Mouse (Mus musculus) MEL (cell line): ENCODE results near the gene Abl1. TPM values are rescaled to one million over a fixed set of nuclear protein-coding genes. Genes with fewer than 3 reads are reported as not detected.
A peak's percentile ranks its signal among the peaks of the same experiment; 100 is the strongest.
"Not testable (repeated sequence)": the region's sequence is repeated elsewhere in the genome, so short reads cannot be mapped to it uniquely, and the experiment has no call there.

Experiments
- DNase-seq: peaks from one replicate; pipeline ENCODE4 v3.0.0; 2011; ENCODE audit warnings: low read depth, low spot score
- H3K27ac ChIP-seq: 2 replicates; pipeline ENCODE4 v1.5.1; 2012; ENCODE audit warnings: low read depth, mild to moderate bottlenecking, control low read depth, low read length, moderate library complexity; ENCODE audit not compliant: control insufficient read depth
- H3K27me3 ChIP-seq, 2 experiments: fragments of 150-350 bp in 1 of 2; sonication (generic) in 1 of 2; 2 replicates each; pipeline ENCODE4 v1.6.1; 2012; ENCODE audit warnings: low read length in 2 of 2, mild to moderate bottlenecking in 2 of 2, improper control_type of control experiment in 1 of 2, moderate library complexity in 1 of 2; ENCODE audit not compliant: insufficient read depth in 2 of 2, control insufficient read depth in 1 of 2
- H3K36me3 ChIP-seq, 2 experiments: 2 replicates each; pipeline ENCODE4 v1.6.1; 2012 to 2014; ENCODE audit warnings: low read length in 2 of 2, improper control_type of control experiment in 1 of 2, inconsistent platforms in 1 of 2, mild to moderate bottlenecking in 1 of 2; ENCODE audit not compliant: insufficient read depth in 2 of 2, control insufficient read depth in 1 of 2
- H3K4me1 ChIP-seq, 2 experiments: fragments of 150-350 bp in 1 of 2; sonication (generic) in 1 of 2; 2 replicates each; pipeline ENCODE4 v1.6.1; 2012; ENCODE audit warnings: low read length in 2 of 2, improper control_type of control experiment in 1 of 2, mild to moderate bottlenecking in 1 of 2; ENCODE audit not compliant: insufficient read depth in 2 of 2, control insufficient read depth in 1 of 2
- H3K4me3 ChIP-seq, 2 experiments: fragments of 150-350 bp in 1 of 2; sonication (generic) in 1 of 2; 2 replicates each; pipeline ENCODE4 v1.5.1; 2012; ENCODE audit warnings: low read depth in 2 of 2, low read length in 2 of 2, mild to moderate bottlenecking in 2 of 2, moderate library complexity in 2 of 2, control low read depth in 1 of 2, improper control_type of control experiment in 1 of 2; ENCODE audit not compliant: control insufficient read depth in 1 of 2, insufficient read depth in 1 of 2
- H3K79me2 ChIP-seq: 2 replicates; pipeline ENCODE4 v1.6.1; 2012; ENCODE audit warnings: mild to moderate bottlenecking, low read length, moderate library complexity; ENCODE audit not compliant: control insufficient read depth, poor library complexity, insufficient read depth
- H3K9ac ChIP-seq: 2 replicates; pipeline ENCODE4 v1.6.1; 2012; ENCODE audit warnings: low read depth, mild to moderate bottlenecking, control low read depth, low read length, moderate library complexity; ENCODE audit not compliant: control insufficient read depth, poor library complexity, severe bottlenecking
- H3K9me3 ChIP-seq: fragments of 150-350 bp; sonication (generic); replicated peaks from 2 replicates; pipeline ENCODE4 v1.6.1; 2012; ENCODE audit warnings: mild to moderate bottlenecking, low read length, improper control_type of control experiment, moderate library complexity; ENCODE audit not compliant: insufficient read depth
- CHD1 ChIP-seq: IDR thresholded peaks from 2 replicates; pipeline ENCODE4 v1.6.1; 2012; ENCODE audit warnings: low read depth, mild to moderate bottlenecking, inconsistent platforms, low read length, improper control_type of control experiment
- CTCF ChIP-seq, 3 experiments: IDR thresholded peaks in 2 of 3; conservative IDR thresholded peaks in 1 of 3; 2 replicates each; pipeline ENCODE4 v1.5.1; 2011 to 2012; ENCODE audit warnings: low read length in 3 of 3, low read depth in 2 of 3, mild to moderate bottlenecking in 2 of 3, improper control_type of control experiment in 1 of 3, inconsistent platforms in 1 of 3, mixed read lengths in 1 of 3, moderate library complexity in 1 of 3; ENCODE audit not compliant: control insufficient read depth in 1 of 3, insufficient read depth in 1 of 3, poor library complexity in 1 of 3, severe bottlenecking in 1 of 3
- E2F4 ChIP-seq: IDR thresholded peaks from 2 replicates; pipeline ENCODE4 v1.6.1; 2011; ENCODE audit warnings: low read depth, low read length, improper control_type of control experiment, borderline replicate concordance
- MAX ChIP-seq: IDR thresholded peaks from 2 replicates; pipeline ENCODE4 v1.6.1; 2011; ENCODE audit warnings: low read length, improper control_type of control experiment
- MAZ ChIP-seq: IDR thresholded peaks from 2 replicates; pipeline ENCODE4 v1.6.1; 2012; ENCODE audit warnings: low read depth, mild to moderate bottlenecking, inconsistent platforms, low read length, improper control_type of control experiment
- MEF2A ChIP-seq: IDR thresholded peaks from 2 replicates; pipeline ENCODE4 v1.6.1; 2014; ENCODE audit warnings: low read depth, mild to moderate bottlenecking, inconsistent platforms, low read length, improper control_type of control experiment; ENCODE audit not compliant: poor library complexity, insufficient replicate concordance, severe bottlenecking; ENCODE audit errors: extremely low read depth
- MXI1 ChIP-seq: IDR thresholded peaks from 2 replicates; pipeline ENCODE4 v1.6.1; 2011; ENCODE audit warnings: mild to moderate bottlenecking, low read depth, low read length, improper control_type of control experiment
- NELFE ChIP-seq: IDR thresholded peaks from 2 replicates; pipeline ENCODE4 v1.6.1; 2011; ENCODE audit warnings: low read depth, low read length, improper control_type of control experiment
- POLR2A ChIP-seq, 2 experiments: IDR thresholded peaks; 2 replicates each; pipeline ENCODE4 v1.6.1; 2011 to 2012; ENCODE audit warnings: low read length in 2 of 2, mild to moderate bottlenecking in 2 of 2, control low read depth in 1 of 2, improper control_type of control experiment in 1 of 2, low read depth in 1 of 2, moderate library complexity in 1 of 2; ENCODE audit not compliant: control insufficient read depth in 1 of 2, insufficient read depth in 1 of 2, poor library complexity in 1 of 2
- POLR2AphosphoS2 ChIP-seq: IDR thresholded peaks from 2 replicates; pipeline ENCODE4 v1.6.1; 2011; ENCODE audit warnings: low read length, improper control_type of control experiment
- SIN3A ChIP-seq: IDR thresholded peaks from 2 replicates; pipeline ENCODE4 v1.6.1; 2012; ENCODE audit warnings: low read length, improper control_type of control experiment, inconsistent platforms
- SMC3 ChIP-seq: IDR thresholded peaks from 2 replicates; pipeline ENCODE4 v1.6.1; 2011; ENCODE audit warnings: low read depth, low read length, improper control_type of control experiment
- TAL1 ChIP-seq: IDR thresholded peaks from 2 replicates; pipeline ENCODE4 v1.6.1; 2012; ENCODE audit warnings: mild to moderate bottlenecking, inconsistent platforms, low read length, moderate library complexity, mixed read lengths
- ZNF384 ChIP-seq: IDR thresholded peaks from 2 replicates; pipeline ENCODE4 v1.6.1; 2012; ENCODE audit warnings: low read depth, mild to moderate bottlenecking, inconsistent platforms, low read length, improper control_type of control experiment
- polyA plus RNA-seq, 2 experiments: library from polyadenylated mRNA; stranded (reverse) in 1 of 2; unstranded in 1 of 2; fragments of >175 nt in 1 of 2; fragments of >200 nt in 1 of 2; gene quantifications; 2 replicates each; pipeline versions ENCODE4 v1.2.1 to v1.2.4; 2012; ENCODE audit warnings: low replicate concordance in 2 of 2, low read depth in 1 of 2; ENCODE audit not compliant: insufficient read length in 2 of 2, insufficient read depth in 1 of 2, missing spikeins in 1 of 2
- total RNA-seq: library from RNA; depleted of rRNA; stranded (reverse); fragments of 300-350 nt; gene quantifications from 2 replicates; pipeline ENCODE4 v1.2.3, GENCODE M21; 2012

The Abl1 gene
- total and polyA plus RNA-seq, 3 experiments = 21.3 to 47.1 TPM; not detected in 1

- Histone ChIP-seq H3K9me3 (no peaks in the 10 kb centered on the region), H3K4me1 (peaks cover 0 to under 1% of the 10 kb centered on the region in 2 experiments; a peak in 2 of 4 replicates), H3K27ac (no peak overlapping the region), H3K4me3 (no peak overlapping the region), H3K36me3 (peaks cover 1 to 21% of the 10 kb centered on the region in 2 experiments; a peak in 3 of 4 replicates), H3K9ac (no peak overlapping the region), H3K79me2 (peaks cover 5% of the 10 kb centered on the region; the same call in 1 of the 2 replicates), H3K27me3 (no peaks in the 10 kb centered on the region)
- no peak for TF ChIP-seq MAX
- no peak for TF ChIP-seq CTCF (IDR thresholded peaks at IDR 0.05 in 2 of 3, conservative IDR thresholded peaks at IDR 0.05 in 1 of 3; ENCODE audit: control insufficient read depth in 1 of 3, insufficient read depth in 1 of 3, low read depth in 2 of 3, low read length in 3 of 3, poor library complexity in 1 of 3, severe bottlenecking in 1 of 3)
- no peak for TF ChIP-seq MAZ
- no peak for TF ChIP-seq NELFE
- TF ChIP-seq SIN3A = no peak
- TF ChIP-seq MXI1 = no peak
- no peak for DNase-seq
Observed at GRCm38 (mm10) chr2:31678641-31679040, 9.5 kb upstream of the Abl1 start.

- TF ChIP-seq CTCF (IDR thresholded peaks at IDR 0.05 in 2 of 3, conservative IDR thresholded peaks at IDR 0.05 in 1 of 3; ENCODE audit: control insufficient read depth in 1 of 3, insufficient read depth in 1 of 3, low read depth in 2 of 3, low read length in 3 of 3, poor library complexity in 1 of 3, severe bottlenecking in 1 of 3) = peak in 2 of 3 experiments; percentile 21 to 25; a peak in 3 of 6 replicates
- TF ChIP-seq POLR2A (IDR thresholded peaks at IDR 0.05; ENCODE audit: control insufficient read depth in 1 of 2, insufficient read depth in 1 of 2, low read depth in 1 of 2, low read length in 2 of 2, poor library complexity in 1 of 2) = 0 out of 4 replicates have a peak, but pooled peaks of 1 of the 2 experiments have one; percentile 3
- TF ChIP-seq ZNF384 = peak; percentile 68
- H3K4me3 ChIP-seq, H3K9me3 ChIP-seq, DNase-seq, H3K9ac ChIP-seq, H3K79me2 ChIP-seq, H3K27me3 ChIP-seq, H3K27ac ChIP-seq, H3K4me1 ChIP-seq: not testable (repeated sequence)
- H3K36me3 ChIP-seq = peaks cover 0 to 10% of the 10 kb centered on the region in 2 experiments; a peak in 3 of 4 replicates
Observed at GRCm38 (mm10) chr2:31681051-31681707, 7.0 kb upstream of the Abl1 start.

GRCm38 (mm10) chr2:31681731-31682235 lies 6.4 kb upstream of the Abl1 start:
- H3K27me3 ChIP-seq = no peaks in the 10 kb centered on the region
- no peaks in the 10 kb centered on the region for H3K9me3 ChIP-seq
- 0 out of 2 replicates have a peak, but pooled peaks have one; percentile 12 for TF ChIP-seq SMC3
- no peak for TF ChIP-seq TAL1
- peak; percentile 49; the same call in 1 of the 2 replicates for TF ChIP-seq POLR2AphosphoS2
- no peak for TF ChIP-seq E2F4
- no peak for TF ChIP-seq MAX
- TF ChIP-seq CHD1 = no peak
- TF ChIP-seq MEF2A = no peak
- H3K9ac ChIP-seq = no peak overlapping the region
- no peaks in the 10 kb centered on the region for H3K4me1 ChIP-seq
- H3K27ac ChIP-seq = no peak overlapping the region
- H3K36me3 ChIP-seq = peaks cover 0 to 9% of the 10 kb centered on the region in 2 experiments; a peak in 3 of 4 replicates
- no peak for DNase-seq
- H3K4me3 ChIP-seq = no peak overlapping the region
- H3K79me2 ChIP-seq = no peaks in the 10 kb centered on the region
